Mouse (Mus musculus): ENCODE measurements at regions not wholly inside any gene's neighbourhood (a gene's known extent, or its start where the extent isn't known, plus 50 kb on each side); places are given as distances from the start of the nearest gene placed in this dataset.

DNA sequence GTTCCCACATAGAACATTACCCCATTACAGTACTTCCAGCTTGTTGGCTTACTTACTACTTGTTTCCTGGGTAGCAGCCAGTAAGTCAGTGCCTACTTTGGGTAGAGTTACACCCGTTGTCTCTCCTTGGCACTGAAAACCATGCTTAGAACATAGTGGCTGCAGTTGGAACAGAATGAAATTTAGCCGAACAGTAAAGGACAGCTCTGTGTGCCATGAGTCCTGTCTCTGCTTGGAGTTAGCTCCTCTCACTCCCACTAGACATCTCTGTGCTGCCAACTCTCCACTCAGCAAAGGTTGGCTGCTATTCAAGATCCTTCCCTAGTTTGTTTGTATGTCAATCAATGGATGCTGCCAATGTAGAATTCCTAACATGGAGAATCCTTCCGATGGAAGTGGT, 170.4 kb upstream of the Kcnd3 start:
- TF ChIP-seq CTCF (IDR thresholded peaks at IDR 0.05; ENCODE audit: low read depth): no peak
- TF ChIP-seq EP300 (IDR thresholded peaks at IDR 0.05; ENCODE audit: low read depth): no peak

All from liver, embryonic 14.5 days (tissue).